Mouse (Mus musculus) forebrain, postnatal 0 days (tissue): ENCODE data around the gene Cacng4. TPM values are rescaled to one million over a fixed set of nuclear protein-coding genes. Genes with fewer than 3 reads are reported as not detected.
A peak's percentile ranks its signal among the peaks of the same experiment; 100 is the strongest.

Source experiments
- ATAC-seq: fragments of 200-750 bp; cut with Nextera tagmentation; 2 replicates; pipeline ENCODE4 v1.8.0; 2017; ENCODE audit warnings: mild to moderate bottlenecking, moderate library complexity
- DNase-seq: peaks from one replicate; pipeline ENCODE4 v3.0.0-alpha.2; 2015
- H3K27ac ChIP-seq: fragments of 300-500 bp; sonication (generic); 2 replicates; pipeline ENCODE4 v1.5.1; 2014; ENCODE audit warnings: low read depth, mild to moderate bottlenecking, antibody characterized with exemption, low read length, moderate library complexity, mixed read lengths
- H3K27me3 ChIP-seq: fragments of 300-500 bp; sonication (generic); 2 replicates; pipeline ENCODE4 v1.6.1; 2014; ENCODE audit warnings: mild to moderate bottlenecking, low read length, mixed read lengths; ENCODE audit not compliant: insufficient read depth
- H3K36me3 ChIP-seq: fragments of 300-500 bp; sonication (generic); 2 replicates; pipeline ENCODE4 v1.6.1; 2014; ENCODE audit warnings: mild to moderate bottlenecking, moderate library complexity; ENCODE audit not compliant: insufficient read depth
- H3K4me1 ChIP-seq: fragments of 300-500 bp; sonication (generic); 2 replicates; pipeline ENCODE4 v1.6.1; 2014; ENCODE audit warnings: antibody characterized with exemption; ENCODE audit not compliant: insufficient read depth
- H3K4me2 ChIP-seq: fragments of 300-500 bp; sonication (generic); 2 replicates; pipeline ENCODE4 v1.6.1; 2014; ENCODE audit warnings: low read depth, mild to moderate bottlenecking, moderate library complexity
- H3K4me3 ChIP-seq: fragments of 300-500 bp; sonication (generic); 2 replicates; pipeline ENCODE4 v1.5.1; 2014; ENCODE audit warnings: low read depth, low read length, mixed read lengths
- H3K9ac ChIP-seq: fragments of 300-500 bp; sonication (generic); 2 replicates; pipeline ENCODE4 v1.6.1; 2014; ENCODE audit warnings: mild to moderate bottlenecking
- H3K9me3 ChIP-seq: fragments of 300-500 bp; sonication (generic); 2 replicates; pipeline ENCODE4 v1.6.1; 2016; ENCODE audit warnings: low read length
- CTCF ChIP-seq: sonication (generic); IDR thresholded peaks from 2 replicates; pipeline ENCODE4 v1.5.1; 2016; ENCODE audit warnings: antibody characterized with exemption, control low read depth, low read depth
- WGBS: fragments of 180-500 bp; shearing (Covaris S2); extraction: QIAGEN DNeasy Blood & Tissue Kit; methylation state at CpG from one replicate; pipeline ENCODE4 v1.1.7; 2014; 5-methylcytosine and 5-hydroxymethylcytosine counted together
- polyA plus RNA-seq: library from polyadenylated mRNA; unstranded; fragments of >200 nt; fragmentation: Nextera tagmentation; extraction: Ambion mirVana; gene quantifications from 2 replicates; pipeline ENCODE4 v1.2.1, GENCODE M21; 2015
- total RNA-seq: library from RNA; depleted of rRNA; stranded (reverse); fragments of >200 nt; gene quantifications from 2 replicates; pipeline ENCODE4 v1.2.3, GENCODE M21; 2014

Cacng4 gene
- total and polyA plus RNA-seq, 2 experiments from 2014 or later: 57.7 to 91.7 TPM

DNA sequence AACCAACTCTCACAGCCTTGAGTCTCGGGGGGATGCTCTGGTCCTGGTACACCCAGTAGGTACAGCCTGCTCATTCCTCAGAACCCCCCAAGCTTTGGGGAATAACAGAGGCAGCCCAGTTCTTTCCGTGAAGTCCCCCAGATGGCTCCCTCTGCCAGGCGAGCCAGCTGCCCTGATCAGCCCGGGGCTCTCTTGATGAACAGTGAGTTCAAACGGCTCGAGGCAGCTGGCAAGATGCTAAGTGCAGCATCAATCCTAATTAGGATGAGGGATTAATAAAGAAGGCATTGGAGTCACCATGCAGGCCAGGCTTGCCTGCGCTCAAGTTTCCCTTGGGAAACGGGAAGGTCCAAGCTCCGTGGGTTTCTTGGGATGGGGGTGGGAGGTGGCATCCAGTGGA is 2.2 kb downstream of the Cacng4 start:
- Histone ChIP-seq H3K4me1 (peaks cover 5% of the 10 kb centered on the region; the same call in 1 of the 2 replicates), H3K27me3 (no peaks in the 10 kb centered on the region), H3K4me3 (peak overlapping the region; percentile 84), H3K27ac (peak overlapping the region; percentile 97), H3K9ac (peak overlapping the region; percentile 94), H3K9me3 (no peaks in the 10 kb centered on the region), H3K36me3 (peaks cover 10% of the 10 kb centered on the region), H3K4me2 (peak overlapping the region; percentile 83)
- ATAC-seq (0 out of 2 replicates have a peak, but pooled peaks have one; percentile 2), DNase-seq (peak; percentile 56)
- 0 out of 2 replicates have a peak, but pooled peaks have one; percentile 3 for TF ChIP-seq CTCF
- 5% methylated on average over 9 of the region's 9 CpGs for WGBS

DNA sequence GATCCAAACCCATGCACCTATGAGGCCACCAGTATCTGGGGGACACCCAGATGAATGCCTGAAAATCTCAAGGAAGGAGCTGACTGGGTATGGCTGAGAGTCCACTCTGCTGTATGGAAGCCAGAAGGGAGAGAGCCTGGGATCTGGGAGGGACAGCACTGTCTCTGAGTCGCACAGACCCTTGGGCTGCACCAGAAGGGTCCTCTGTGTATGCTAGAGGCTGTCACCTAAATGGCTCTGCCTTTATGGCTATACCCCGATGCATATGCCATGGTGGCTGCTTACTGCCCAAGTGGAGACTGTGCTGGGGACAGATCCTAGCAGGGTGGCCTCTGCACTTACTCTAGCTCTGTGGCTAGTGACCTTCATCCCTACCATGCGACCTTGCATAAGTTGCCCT is 8.6 kb downstream of the Cacng4 start:
- 58% methylated on average over 3 of the region's 3 CpGs for WGBS
- peak; percentile 27 for DNase-seq
- Histone ChIP-seq H3K9ac (no peak overlapping the region), H3K4me1 (no peaks in the 10 kb centered on the region), H3K4me3 (no peak overlapping the region), H3K36me3 (peaks cover 10% of the 10 kb centered on the region), H3K9me3 (no peaks in the 10 kb centered on the region), H3K4me2 (no peak overlapping the region), H3K27ac (peak overlapping the region; percentile 29; the same call in 1 of the 2 replicates), H3K27me3 (no peaks in the 10 kb centered on the region)
- TF ChIP-seq CTCF: no peak
- peak; percentile 27; the same call in 1 of the 2 replicates for ATAC-seq

DNA sequence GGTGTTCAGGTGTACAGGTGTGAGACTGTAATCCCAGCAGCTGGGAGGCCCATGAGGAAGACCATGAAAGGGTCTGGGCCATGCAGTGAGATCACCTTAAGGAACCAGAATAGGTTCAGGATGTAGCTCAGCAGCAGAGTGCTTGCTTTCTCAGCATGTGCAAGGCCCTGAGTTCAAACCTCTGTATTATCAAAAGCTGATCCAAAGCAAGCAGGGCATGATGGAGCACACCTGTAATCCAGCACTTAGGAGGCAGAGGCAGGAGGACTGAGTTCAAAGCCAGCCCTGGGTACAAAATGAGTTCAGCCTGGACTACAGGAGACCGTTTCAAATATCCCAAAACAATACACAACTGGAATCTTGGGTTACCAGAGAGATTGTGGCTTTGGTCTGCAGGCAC is 9.1 kb downstream of the Cacng4 start:
- Histone ChIP-seq H3K27ac (no peak overlapping the region), H3K9me3 (no peaks in the 10 kb centered on the region), H3K4me2 (no peak overlapping the region), H3K27me3 (no peaks in the 10 kb centered on the region), H3K9ac (no peak overlapping the region), H3K36me3 (peaks cover 10% of the 10 kb centered on the region), H3K4me1 (no peaks in the 10 kb centered on the region), H3K4me3 (no peak overlapping the region)
- ATAC-seq (no peak; the same call in 1 of the 2 replicates), DNase-seq (peak; percentile 61)
- TF ChIP-seq CTCF: no peak
- WGBS: 79% methylated on average over 1 of the region's 1 CpGs

DNA sequence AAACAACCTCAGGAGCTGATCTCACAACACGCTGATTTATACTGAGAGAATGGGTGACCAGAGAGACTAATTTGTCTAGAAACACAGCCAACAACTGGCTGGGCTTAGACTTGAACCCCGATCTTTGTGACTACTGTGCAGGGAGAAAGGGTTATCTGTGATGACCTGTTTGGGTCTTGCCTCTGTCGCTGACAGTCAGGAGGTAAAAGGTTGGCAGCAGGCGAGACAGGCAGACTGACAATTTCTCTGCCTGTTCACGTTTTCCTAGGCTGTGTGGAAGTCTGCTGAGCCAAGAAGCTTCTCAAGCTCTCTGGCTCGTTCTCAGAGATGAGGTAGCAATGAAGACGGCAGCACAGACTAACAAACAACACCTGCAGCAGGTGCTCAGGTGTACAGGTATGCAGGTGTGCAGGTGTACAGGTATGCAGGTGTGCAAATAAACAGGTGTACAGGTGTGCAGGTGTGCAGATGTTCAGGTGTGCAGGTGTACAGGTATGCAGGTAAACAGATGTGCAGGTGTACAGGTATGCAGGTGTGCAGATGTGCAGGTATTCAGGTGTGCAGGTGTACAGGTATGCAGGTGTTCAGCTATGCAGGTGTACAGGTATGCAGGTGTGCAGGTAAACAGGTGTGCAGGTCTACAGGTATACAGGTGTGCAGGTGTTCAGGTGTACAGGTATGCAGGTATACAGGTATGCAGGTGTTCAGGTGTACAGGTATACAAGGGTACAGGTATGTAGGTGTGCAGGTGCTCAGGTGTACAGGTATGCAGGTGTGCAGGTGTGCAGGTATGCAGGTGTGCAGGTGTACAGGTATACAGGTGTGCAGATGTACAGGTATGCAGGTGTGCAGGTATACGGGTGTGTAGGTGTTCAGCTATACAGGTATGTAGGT is 10.2 kb downstream of the Cacng4 start:
- Histone ChIP-seq H3K27me3 (no peaks in the 10 kb centered on the region), H3K9ac (no peak overlapping the region), H3K9me3 (no peaks in the 10 kb centered on the region), H3K36me3 (peaks cover 1% of the 10 kb centered on the region), H3K4me2 (no peak overlapping the region), H3K4me1 (0 out of 2 replicates have a peak, but pooled peaks cover 8% of the 10 kb centered on the region), H3K27ac (no peak overlapping the region), H3K4me3 (no peak overlapping the region)
- WGBS: 82% methylated on average over 8 of the region's 8 CpGs
- ATAC-seq: no peak
- DNase-seq: peak; percentile 81
- no peak for TF ChIP-seq CTCF

DNA sequence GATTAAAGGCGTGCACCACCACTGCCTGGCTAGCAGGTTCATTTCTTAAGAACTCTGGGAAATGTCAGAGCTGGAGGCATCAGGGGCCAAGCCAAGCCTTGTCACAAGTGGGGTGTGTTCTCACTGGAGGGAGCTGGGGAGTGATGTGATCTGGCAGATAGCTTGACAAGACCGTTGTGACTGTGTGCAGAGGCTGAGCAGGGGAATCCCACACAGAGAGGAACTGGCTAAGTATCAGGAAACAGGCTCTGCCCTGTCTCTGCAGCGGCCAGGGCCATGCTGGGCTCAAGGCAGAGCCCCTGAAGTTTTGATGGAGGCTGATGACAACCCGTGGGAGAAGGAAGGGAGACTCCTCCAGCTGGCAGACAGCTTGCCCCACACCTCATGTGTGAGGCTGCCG is 11.8 kb downstream of the Cacng4 start:
- WGBS: 66% methylated on average over 5 of the region's 5 CpGs
- H3K36me3 ChIP-seq: no peaks in the 10 kb centered on the region
- no peak for DNase-seq
- no peak overlapping the region for H3K4me3 ChIP-seq
- no peak for TF ChIP-seq CTCF
- no peaks in the 10 kb centered on the region for H3K9me3 ChIP-seq
- no peak overlapping the region for H3K27ac ChIP-seq
- H3K27me3 ChIP-seq: no peaks in the 10 kb centered on the region
- H3K9ac ChIP-seq: no peak overlapping the region
- H3K4me1 ChIP-seq: 0 out of 2 replicates have a peak, but pooled peaks cover 13% of the 10 kb centered on the region
- H3K4me2 ChIP-seq: no peak overlapping the region
- ATAC-seq: no peak

DNA sequence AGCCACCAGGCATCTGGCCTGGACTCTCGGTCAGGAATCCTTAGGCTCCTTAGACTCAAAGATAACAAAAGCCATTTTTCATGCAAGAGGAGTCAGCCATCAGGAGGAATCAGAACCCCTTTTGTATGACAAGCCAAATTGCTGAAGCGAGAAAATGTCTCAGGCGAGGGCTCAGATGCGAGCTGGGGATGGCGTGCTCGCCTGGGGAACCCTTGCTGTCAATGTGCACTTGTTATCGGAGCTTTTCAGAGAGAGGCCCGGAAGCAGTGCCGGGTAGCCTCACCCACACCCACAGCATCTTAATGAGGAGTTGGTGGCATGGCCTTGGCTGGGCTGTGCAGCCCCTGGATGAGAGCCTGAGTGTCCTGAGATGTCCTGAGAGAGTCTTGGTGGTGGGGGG is 15.5 kb downstream of the Cacng4 start:
- TF ChIP-seq CTCF: no peak
- no peaks in the 10 kb centered on the region for H3K9me3 ChIP-seq

DNA sequence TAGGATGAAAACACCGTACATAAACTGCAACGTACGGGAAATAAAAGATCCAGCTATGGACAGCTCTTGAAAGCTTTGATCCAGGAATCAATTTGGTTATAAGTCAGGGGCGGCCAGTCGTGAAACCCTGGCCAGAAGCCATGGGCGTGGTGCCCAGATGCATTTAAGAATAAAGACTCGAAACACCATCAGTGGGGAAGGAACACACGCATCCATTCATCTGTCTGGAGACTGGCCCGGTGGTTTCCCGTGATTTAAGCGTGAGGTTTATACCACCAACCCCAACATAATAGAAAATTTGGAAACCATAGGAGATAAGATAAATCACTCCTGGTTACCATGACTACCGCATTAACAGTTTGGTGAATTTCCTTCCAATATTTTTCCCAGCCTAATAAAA is 16.9 kb downstream of the Cacng4 start:
- ATAC-seq (peak; percentile 16; the same call in 1 of the 2 replicates), DNase-seq (peak; percentile 35)
- peaks cover 24% of the 10 kb centered on the region; the same call in 1 of the 2 replicates for H3K4me1 ChIP-seq

More for the DNA sequence above, 15.5 kb downstream of the Cacng4 start:
- no peak overlapping the region for H3K4me3 ChIP-seq
- H3K4me1 ChIP-seq: peaks cover 22% of the 10 kb centered on the region; the same call in 1 of the 2 replicates
- WGBS: 17% methylated on average over 9 of the region's 9 CpGs
- 0 out of 2 replicates have a peak overlapping the region, but pooled peaks have one; percentile 23 for H3K27ac ChIP-seq
- peak; percentile 59 for ATAC-seq
- no peaks in the 10 kb centered on the region; the same call in 1 of the 2 replicates for H3K36me3 ChIP-seq
- peak overlapping the region; percentile 3; the same call in 1 of the 2 replicates for H3K9ac ChIP-seq
- DNase-seq: peak; percentile 39
- H3K27me3 ChIP-seq: no peaks in the 10 kb centered on the region
- H3K4me2 ChIP-seq: no peak overlapping the region

More for the DNA sequence above, 16.9 kb downstream of the Cacng4 start:
- 17% methylated on average over 12 of the region's 12 CpGs for WGBS
- Histone ChIP-seq H3K4me3 (no peak overlapping the region), H3K27me3 (no peaks in the 10 kb centered on the region), H3K9ac (no peak overlapping the region), H3K27ac (0 out of 2 replicates have a peak overlapping the region, but pooled peaks have one; percentile 23), H3K36me3 (no peaks in the 10 kb centered on the region; the same call in 1 of the 2 replicates), H3K9me3 (no peaks in the 10 kb centered on the region), H3K4me2 (0 out of 2 replicates have a peak overlapping the region, but pooled peaks have one; percentile 15)
- TF ChIP-seq CTCF: no peak
